Mouse (Mus musculus) cerebellum, adult 8-10 months (tissue): ENCODE results near the gene Il4i1.
"Not testable (repeated sequence)": the region's sequence is repeated elsewhere in the genome, so short reads cannot be mapped to it uniquely, and the experiment has no call there.

Experiments used
- DNase-seq: peaks from one replicate; pipeline ENCODE4 v3.0.0; 2022

The Il4i1 gene

DNA sequence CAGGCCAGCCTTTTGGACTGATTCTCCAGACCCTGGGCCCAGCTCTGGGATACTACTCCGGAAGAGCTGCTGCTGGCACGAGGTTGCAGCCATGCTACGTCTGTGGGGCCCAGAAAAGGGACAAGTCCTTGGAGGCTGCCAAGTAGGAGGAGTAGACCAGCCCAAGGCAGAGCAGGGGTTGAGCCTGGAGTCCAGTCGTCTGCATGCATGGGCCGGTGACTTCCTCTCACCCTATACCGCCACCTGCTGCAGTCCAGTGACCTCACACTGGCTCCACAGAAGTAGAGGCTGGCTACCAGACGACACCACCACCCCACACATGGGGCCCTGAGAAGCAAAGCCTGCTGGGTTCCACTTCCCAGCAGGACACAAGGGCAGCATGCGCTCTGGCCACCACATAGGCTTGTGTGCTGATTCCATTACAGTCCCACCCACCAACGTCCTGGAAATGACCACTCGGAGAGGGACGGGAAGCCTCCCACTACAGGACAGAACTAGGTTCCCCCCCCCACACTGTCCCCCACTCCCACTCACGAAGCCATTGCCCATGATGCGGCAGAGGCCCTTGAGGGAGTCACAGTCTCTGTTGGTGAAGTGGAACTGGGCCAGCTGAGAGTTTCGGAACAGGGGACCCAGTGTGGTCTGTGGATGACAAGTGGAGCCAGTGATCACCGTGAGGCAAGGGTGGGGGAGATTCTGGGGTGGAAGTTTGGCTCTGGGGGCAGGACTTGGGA, 50.3 kb downstream of the Il4i1 start:
- DNase-seq: peak; percentile 46

GRCm38 (mm10) chr7:44867010-44867702, 51.0 kb downstream of the Il4i1 start:
- no peak for DNase-seq

- DNase-seq: peak; percentile 16
These were observed 51.6 kb downstream of the Il4i1 start for GRCm38 (mm10) chr7:44867802-44868201.

DNA sequence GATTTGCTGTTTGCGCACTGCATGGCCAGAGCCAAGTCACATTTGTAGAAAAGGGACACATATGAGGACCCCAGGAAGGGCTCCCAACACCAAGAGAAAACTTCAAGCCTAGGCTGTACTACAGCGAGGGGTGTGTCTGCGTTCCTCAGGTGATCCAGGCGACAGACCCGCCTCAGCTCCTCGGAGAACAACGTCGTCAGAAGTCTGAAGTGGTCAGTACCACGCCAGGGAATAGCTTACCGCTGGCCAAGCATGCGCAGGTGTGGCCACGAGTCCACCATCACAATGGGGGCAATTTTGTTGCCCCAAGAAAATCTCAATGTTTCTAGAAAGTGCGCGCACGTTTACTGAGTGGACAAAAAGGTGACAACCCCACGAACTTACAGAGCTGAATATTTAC, 52.3 kb downstream of the Il4i1 start:
- DNase-seq: no peak

GRCm38 (mm10) chr7:44868919-44869696, 52.9 kb downstream of the Il4i1 start:
- peak; percentile 56 for DNase-seq

DNA sequence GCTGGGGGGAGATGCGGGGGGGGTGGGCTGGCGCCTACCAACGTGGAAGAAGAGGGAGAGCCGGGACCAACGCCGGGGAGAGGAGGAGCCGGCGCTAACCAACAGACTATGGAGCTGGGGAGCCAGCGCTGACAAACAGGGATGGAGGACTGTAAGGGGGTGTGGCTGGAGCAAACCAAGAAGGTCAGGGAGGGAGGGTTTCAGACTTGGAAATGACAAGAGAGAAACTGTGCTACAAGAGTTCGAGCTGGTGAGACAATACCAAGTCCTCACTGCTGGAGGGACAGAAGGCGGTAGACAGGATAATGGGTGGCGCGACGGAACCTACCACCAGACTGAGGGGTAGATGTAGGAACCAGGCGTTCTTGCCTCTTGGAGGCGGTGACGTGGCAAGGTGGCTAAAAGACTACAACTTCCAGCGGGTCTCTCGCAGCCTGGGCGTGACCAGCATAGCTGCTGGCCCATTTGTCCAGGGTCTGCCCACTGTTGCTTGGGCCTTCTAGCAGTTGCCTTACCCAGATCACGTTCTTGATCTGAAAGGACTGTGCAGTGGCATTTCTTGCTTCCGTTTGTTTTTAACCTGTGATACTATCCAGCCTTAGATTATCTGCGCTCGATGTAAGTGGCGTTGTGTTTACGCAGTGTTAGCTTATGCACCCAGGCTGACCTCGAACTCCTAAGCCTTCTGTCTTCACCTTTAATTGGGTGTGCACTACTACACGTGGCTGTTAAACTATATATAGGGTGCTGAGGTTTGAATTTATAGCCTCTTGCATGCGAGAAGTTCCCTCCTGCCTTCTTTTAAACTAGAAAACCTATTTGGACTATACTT, 53.7 kb downstream of the Il4i1 start, which contains the start of gene Ptov1:
Ptov1 (minus strand) TSS at position 92 of the 832 bp plus-strand sequence.
- DNase-seq: peak; percentile 90

DNA sequence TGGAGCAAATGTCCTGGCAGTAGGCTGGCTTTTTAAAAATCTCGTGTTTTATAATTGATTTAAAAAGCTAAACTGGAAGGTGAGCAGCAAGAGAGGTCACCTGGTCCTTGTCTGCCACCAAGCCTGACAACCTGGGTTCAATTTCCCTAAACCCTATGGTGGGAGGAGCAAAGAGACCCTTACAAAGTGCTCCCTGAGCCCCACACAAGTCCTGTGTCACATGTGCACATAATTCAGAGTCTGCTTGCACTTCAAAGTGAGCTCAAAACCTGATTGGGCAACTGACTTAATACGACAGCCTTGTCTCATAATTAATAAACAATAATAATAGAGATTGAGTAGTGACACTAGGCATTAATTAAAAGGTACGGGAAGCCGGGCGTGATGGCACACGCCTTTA, 54.4 kb downstream of the Il4i1 start:
- DNase-seq: no peak

- DNase-seq: no peak
These were observed 55.0 kb downstream of the Il4i1 start for GRCm38 (mm10) chr7:44871181-44871580.

- not testable (repeated sequence) for DNase-seq
These were observed 55.6 kb downstream of the Il4i1 start for GRCm38 (mm10) chr7:44871774-44872173.

DNA sequence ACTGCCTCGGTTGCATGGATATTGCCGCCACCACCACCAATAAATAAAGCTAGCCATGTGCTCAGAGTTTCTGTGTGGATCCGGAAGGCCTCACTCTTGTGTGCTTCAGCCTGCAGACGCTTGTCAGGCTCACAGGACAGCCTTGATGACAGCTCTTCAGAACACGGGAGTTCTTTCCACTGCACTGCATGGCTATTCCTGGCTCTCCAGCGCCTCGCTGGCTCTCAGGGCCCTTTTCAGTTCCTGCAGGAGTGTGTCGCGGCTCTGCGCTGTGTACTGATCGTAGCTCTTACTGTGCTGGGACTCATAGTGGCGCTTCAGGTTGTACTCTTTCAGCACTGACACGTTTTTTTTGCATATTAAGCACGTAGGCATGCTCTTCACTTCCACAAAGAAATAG, 61.6 kb downstream of the Il4i1 start:
- DNase-seq: no peak

- DNase-seq: no peak
These were observed 66.8 kb downstream of the Il4i1 start for GRCm38 (mm10) chr7:44883036-44883435.

DNA sequence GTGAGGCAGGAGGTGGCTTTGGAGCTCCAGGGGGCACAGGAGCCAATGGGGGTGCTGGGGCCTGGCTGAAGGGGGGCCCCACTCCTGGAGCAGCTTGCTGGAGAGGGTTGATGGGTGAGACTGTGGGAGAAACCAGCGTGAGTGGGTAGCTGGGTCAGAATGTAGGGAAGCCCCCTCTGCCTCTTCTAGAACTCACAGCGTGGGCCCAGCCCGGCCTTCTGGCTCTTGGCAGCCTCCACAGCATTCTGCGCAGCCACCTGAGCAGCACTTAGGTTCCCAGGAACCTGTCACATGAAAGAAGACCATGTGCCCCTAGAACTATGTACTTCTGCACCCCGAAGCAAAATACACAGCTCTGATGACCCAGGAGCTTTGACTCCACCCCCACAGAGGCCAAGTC, 68.5 kb downstream of the Il4i1 start:
- no peak for DNase-seq

DNA sequence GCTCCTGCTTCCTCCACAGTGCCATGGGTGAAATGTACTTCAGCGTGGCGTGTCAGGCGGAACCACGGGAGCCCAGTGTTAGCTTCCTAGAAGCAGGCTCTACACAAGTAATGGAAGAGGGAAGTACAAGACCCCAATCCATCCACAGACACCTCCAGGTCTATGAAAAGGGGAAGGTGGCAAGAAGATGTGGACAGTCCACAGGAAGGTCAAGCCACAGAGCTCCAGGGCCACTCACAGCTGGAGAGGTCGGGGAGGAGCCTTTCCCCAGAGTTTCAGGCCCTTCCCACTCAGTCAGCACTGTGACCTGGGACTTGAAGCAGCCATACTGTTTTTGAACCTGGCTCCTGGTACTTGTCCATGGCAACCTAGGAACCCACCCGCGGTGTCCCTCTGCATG, 70.8 kb downstream of the Il4i1 start:
- DNase-seq: no peak

DNA sequence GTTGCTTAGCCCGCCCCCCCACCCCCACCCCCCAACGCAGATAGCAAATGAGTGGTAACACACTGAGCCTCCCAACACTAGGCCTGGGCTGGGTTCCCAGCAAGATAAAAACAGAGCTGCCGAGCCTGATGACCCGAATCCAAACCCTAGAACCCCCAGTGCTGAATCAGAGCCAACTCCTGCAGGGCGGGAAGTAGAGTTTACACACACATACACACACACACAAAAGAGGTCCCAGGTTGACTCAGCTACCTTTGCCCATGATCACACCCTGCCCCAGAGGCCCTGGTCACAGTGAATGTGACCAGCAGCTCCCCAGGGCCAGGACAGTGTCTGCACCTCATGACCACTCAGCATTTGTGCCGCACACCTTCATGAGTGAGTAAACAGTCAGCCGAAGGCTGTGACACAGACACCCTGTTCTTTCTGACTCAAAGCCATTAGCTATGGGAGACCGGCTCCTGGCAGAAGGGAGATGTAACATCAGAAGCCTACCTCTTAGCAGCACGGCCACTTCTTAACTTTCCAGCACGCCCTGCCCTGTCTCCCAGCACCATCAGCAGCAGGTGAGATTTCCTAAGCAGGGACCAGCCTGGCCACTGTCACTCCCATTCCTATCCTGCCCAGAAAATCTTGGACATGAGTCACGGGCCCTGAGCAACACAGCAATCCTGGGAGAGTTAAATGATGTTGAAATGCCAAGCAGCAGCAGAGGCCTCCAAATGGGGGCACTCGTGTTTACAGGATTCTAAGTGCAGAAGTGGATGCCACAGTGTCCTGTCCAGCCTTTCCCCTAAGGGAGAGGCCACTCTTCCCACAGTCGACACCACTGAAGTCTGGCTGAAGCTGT, 72.3 kb downstream of the Il4i1 start:
- no peak for DNase-seq

GRCm38 (mm10) chr7:44890180-44890579, 74.0 kb downstream of the Il4i1 start:
- no peak for DNase-seq
